Mouse (Mus musculus) frontal cortex, postnatal 10 days (tissue): Measurements from ENCODE around the gene Lca5.

Experiments
- DNase-seq, 2 experiments: peaks; one replicate each; pipeline ENCODE4 v3.0.0; 2022; ENCODE audit warnings: low spot score in 2 of 2, mixed read lengths in 1 of 2

Lca5 gene

GRCm38 (mm10) chr9:83440392-83441357, at the start of gene Lca5:
Gene Lca5, minus strand, starts transcription at chr9:83441127.
- DNase-seq: peak; percentile 92 to 94

GRCm38 (mm10) chr9:83488491-83489210, 47.7 kb upstream of the Lca5 start:
- DNase-seq: peak in 1 of 2 experiments; percentile 25

DNA sequence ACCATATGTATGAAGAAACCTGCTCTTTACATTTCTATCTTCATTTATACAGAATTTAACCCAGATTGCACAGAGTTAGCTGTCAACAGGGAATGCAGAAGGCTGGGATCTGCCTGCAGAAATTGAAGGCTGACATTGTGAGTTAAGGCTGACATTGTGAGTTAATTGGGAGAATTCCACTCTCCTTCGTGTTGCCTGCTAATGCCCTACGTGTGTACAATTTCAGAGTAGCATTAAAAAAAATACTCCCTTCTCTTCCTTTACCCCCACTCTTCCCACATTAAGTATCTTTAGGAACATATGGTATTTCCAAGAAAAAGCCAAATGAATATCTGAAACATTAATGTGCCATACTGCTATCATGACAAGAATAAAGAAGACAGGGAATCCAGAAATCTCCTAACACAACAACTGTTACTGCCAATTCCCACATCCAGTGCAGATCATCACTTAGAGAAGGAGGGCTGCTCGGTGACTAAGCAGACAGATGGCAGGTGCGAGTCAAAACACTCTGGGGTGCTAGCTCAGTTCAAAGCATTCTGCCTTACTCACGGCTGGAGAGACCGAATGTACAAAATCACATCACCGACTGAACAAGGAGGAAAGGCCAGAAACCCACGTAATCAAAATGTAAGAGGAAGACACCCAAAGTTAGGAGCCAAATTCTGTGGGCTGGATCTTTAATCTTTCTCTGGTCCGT, 47.0 kb upstream of the Lca5 start:
- DNase-seq: peak; percentile 25 to 36

DNA sequence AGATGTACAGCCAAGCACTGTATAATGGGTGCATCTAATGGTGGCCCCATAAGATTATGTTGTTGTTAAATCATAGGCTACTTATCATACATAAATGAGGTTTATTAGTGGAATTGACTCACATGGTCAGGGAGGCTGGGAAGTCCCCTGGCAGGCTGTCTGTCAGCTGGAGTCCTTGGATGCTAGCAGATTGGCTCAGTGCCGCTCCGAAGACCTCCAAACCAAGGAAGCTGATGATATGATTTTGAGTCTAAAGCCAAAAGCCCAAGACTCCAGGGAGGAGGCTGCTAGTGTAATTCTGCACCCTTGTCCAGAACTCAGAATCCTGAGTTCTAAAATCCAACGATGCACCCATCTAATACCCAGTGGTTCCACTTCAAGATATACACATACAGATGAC, 45.0 kb upstream of the Lca5 start:
- DNase-seq: no peak

DNA sequence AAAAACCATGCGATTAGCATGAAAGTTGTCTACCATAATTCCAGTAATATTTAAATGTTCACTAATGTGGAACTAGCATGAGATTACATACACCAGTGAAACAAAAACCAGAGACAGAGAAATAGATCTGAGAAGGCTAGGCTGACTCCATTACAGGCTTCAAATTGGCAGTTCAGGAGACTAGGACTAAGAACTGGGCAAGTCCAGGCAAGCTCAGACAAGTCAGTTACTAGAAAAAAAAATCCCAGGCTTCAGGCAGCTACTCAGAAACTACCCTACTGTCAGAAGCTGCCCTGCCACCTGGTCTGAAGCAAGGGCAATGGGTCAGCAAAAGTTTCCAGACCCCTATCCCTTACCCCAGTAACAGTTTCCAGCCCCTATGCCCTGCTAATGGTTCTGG, 44.4 kb upstream of the Lca5 start:
- DNase-seq: no peak

GRCm38 (mm10) chr9:83483419-83483818, 42.5 kb upstream of the Lca5 start:
- DNase-seq: no peak

GRCm38 (mm10) chr9:83482176-83482949, 41.4 kb upstream of the Lca5 start:
- DNase-seq: no peak

- DNase-seq: no peak
These were observed 28.9 kb upstream of the Lca5 start for GRCm38 (mm10) chr9:83469871-83470270.

GRCm38 (mm10) chr9:83447771-83448170, 6.8 kb upstream of the Lca5 start:
- peak; percentile 26 to 49 for DNase-seq

DNA sequence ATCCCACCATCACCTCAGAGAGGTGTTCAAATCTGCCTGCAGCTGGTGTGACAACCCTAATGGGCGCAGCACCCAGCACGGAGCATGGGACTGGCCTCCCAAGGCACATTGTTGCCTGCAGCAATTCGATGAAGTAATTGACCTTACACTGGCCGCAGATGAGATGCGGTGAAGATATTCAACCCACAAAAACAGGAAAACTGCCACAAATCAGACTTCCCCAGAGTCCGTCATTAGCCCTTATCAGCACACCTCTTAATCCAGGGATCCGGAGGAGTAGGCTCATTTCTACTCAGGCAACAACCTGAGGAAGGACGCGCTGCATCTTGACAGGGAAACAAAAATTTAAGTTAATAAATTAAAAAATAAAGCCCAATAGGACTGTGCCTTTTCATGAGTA, 6.2 kb upstream of the Lca5 start:
- DNase-seq: no peak

DNA sequence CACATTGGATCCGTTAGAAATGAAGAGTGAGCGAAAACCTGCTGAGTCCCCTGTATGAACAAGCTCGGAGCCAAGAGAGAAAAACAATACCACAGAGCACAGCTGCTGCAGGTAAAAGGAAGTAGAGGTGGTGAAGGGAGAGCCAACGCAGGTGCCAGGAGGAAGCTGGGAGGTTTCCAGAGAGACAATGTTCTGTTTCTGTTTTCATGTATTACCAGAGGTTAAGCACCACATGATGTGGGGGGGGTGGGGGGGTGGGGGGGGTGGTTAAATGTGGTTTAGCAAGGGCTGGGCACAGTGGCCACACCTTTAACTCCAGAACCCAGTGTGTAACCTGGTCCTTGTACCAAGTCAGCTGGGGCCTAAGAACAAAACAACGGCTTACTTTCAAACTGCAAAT, 3.3 kb downstream of the Lca5 start:
- no peak for DNase-seq

DNA sequence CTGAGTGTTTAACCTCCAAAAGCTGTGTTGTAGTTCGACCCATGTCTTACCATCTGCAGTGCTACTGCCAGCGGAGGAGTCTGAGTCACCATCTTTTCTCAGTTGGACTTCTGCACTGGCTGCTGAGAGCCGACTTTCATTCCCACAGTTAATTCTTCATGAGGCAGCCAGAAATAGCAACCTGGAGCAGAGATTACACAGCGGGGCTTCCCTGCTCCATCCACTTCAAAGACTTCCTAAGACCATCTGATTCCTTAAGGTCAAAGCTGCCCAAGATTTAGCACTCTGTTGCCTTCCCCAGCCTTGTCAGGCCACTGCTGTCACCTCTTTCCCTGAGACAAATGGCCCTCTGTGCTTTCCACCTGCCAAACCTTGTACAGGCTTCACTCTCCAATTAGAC, 6.4 kb downstream of the Lca5 start:
- DNase-seq: no peak

DNA sequence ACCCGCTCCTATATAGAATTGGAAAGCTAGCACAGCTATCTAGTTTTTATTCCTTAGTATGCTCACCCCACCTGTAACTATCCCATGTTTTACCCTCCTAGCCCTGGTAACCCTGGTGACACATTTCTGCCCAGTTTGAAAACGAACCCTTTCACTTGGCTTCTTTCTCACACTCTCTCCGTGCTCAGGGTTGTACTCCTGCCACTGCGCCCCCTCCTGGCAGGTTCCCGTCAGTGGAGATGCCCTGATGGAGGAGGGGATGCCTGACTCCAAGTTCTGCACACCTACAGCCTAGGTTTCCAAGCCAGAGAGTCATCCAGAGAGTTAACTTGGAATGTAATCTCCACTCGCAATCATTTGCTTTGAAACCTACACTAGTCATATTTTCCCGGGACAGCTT, 7.3 kb downstream of the Lca5 start:
- DNase-seq: no peak

DNA sequence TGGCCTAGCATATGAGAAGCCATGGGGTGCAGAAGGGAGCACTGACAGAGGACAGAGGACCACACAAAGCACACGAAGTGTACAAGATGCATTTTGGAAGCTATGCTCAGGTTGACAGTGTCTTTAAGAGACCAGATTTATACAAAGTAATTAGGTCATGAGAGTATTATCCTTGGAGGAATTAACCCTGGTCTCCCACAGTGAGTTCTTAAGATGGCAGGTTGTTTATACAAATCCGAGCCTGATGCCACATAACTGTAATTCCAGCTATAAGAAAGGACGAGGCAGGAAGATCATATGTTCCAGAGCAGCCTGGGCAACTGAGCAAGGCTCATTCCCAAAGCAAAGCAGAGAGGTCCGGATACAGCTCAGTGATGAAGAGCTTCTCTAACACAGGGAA, 13.0 kb downstream of the Lca5 start:
- no peak for DNase-seq

GRCm38 (mm10) chr9:83418965-83419364, 22.0 kb downstream of the Lca5 start:
- DNase-seq: no peak

DNA sequence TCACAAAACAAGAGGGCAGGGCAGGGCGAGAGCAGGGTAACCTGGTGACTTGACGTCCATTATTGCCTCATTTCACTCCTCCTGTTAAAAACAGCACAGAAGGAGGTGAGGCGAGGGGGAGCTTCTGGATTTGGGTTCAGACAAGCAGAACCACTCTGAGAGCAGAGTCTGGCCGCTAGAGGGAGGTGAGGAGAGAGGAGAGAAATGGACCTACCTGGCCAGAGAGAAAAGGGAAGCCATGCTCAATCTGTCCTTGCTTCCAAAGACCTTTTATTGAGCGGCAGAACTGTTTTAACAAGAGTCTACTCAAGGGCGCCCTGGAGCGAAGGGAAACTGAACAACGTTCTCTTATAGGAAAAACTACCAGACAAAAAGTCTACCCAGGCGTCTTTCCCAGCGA, 27.9 kb downstream of the Lca5 start:
- DNase-seq: no peak

- DNase-seq: no peak
These were observed 35.8 kb downstream of the Lca5 start for GRCm38 (mm10) chr9:83405150-83405549.

GRCm38 (mm10) chr9:83400783-83401182, 40.1 kb downstream of the Lca5 start:
- DNase-seq: no peak

DNA sequence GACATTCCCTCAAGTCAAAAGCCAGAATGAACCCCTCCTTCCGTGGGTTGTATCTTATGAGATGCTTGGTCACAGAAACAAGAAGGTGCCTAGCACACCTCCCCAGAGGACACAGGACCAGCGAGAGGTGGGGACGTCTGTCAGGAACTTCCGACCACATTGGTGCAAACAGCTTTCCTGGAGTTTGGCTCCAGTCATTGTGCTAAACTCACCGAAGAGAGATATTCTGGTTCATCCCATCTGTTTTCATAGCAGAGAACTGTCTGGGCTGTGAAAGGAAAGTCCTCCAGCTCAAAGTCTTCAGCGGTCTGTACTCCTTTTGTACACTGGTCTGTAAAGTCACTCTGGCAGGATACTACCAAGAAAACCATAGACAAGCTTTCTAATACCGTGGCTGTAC, 41.5 kb downstream of the Lca5 start:
- DNase-seq: no peak

GRCm38 (mm10) chr9:83398260-83398659, 42.7 kb downstream of the Lca5 start:
- DNase-seq: no peak

GRCm38 (mm10) chr9:83395456-83395855, 45.5 kb downstream of the Lca5 start:
- DNase-seq: no peak

- DNase-seq: no peak
These were observed 48.9 kb downstream of the Lca5 start for GRCm38 (mm10) chr9:83391996-83392395.
